Mouse (Mus musculus) natural killer cell, adult 2 months (primary cell): ENCODE results near the gene 4930402H24Rik.

ENCODE experiments used
- DNase-seq, 2 experiments: peaks; one replicate each; pipeline ENCODE4 v3.0.0; 2022; ENCODE audit warnings: low spot score in 2 of 2

4930402H24Rik gene

DNA sequence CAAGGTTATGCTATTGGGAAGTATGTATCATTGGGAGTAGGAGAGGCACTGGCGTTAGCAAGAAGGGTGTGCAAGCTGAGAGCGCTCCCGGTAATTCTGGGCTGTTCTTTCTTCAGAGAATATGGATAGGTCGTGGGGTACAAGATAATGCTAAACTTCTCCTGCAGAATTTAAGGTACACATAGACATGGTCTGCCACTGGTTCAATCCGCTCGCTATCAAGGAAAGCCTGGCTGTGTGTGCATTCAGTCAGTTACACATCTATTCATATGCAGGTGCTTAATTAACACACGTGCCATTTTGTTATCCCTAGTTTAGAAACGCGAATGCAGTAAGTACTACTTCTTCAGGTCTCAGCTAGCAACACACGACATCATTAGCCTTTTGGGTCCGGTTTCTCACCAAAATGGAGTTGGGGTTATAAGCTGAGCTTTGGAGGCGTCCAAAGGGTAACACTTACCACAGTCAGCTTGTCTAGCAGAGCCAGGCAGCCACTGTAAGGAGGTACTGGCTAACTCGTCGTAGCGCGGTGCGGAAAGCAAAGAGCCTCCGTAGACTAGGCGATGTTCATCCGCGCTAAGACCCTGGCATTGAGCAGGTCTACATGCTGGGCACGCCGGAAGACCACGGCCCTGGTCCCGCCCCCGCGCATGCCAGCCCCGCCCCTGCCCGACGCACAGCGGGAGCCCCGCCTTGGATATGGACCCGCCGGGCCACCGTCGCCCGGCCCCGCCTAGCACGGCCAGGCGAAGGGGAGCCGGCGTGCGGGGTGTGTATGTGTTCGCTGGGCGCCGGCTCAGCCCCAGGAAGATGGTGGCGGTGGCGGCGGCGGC is at the start of gene 4930402H24Rik, which contains the start of gene Atrn:
TSS of gene 4930402H24Rik (minus strand) at position 656 of the 833 bp plus-strand sequence.
TSS of gene Atrn (plus strand) at position 745 of the 833 bp plus-strand sequence.
- peak; percentile 87 to 92 for DNase-seq

DNA sequence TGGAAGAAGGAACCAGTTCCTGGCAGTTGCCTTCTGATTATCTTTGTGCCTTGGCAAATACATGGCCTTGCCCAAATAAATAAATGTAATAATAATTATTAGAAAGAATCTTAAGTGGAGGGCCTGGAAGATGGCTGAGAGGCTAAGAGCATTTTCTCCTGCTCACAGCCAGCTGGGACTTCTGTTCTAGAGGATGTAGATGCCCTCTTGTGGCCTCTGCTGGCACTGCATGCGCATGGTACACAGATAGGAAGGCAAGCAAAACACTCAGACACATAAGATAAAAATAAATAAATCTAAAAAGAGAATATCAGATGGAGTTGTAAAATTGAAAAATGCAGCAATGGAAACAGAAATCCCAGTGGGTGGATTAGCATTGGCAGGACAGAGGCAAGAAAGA is 44.3 kb upstream of the 4930402H24Rik start:
- peak; percentile 45 to 70 for DNase-seq

DNA sequence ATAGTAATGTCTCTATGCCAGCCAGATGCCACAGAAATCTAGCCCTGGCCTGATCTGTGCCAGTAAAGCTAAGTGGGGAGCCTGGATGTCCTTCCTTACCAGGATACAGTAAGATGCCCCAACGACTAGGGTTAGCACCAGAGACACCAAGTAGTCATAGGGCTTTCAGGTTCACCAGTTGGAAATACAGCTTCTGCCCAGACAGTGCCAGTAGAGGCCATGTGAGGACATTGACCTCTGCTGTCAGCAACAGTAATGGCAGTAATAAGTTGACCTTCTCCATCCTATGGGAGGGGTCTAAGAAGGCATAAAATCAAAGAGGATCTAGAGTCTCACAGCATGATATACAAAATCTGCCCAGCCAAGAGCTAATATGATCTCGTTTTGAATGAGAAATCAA is 43.6 kb upstream of the 4930402H24Rik start:
- no peak for DNase-seq

- no peak for DNase-seq
These were observed 26.7 kb upstream of the 4930402H24Rik start for GRCm38 (mm10) chr2:130932865-130933264.

GRCm38 (mm10) chr2:130929994-130930393 is 23.8 kb upstream of the 4930402H24Rik start:
- no peak for DNase-seq

- no peak for DNase-seq
These were observed 22.3 kb upstream of the 4930402H24Rik start for GRCm38 (mm10) chr2:130928530-130928929.

GRCm38 (mm10) chr2:130928031-130928430 is 21.8 kb upstream of the 4930402H24Rik start:
- no peak for DNase-seq

DNA sequence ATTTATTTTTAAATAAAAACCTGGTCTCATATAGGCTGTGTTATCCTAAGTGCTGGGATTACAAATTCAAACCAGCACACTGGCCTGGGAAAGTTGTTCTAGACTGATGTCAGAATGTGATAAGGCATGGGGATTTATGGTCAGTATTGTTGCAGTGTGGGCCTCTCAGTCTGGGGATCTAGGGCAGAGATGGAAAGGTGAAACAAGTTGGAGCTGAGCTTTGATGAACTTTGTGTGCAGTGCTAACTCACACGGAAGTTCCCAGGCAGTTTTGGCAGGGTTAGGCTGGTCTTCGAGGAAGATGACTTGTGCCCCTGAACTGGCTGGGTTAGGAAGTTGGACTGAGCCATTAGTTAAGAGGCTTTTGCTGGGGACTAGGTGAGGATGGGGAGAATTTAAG is 18.7 kb upstream of the 4930402H24Rik start:
- DNase-seq = no peak

- DNase-seq = no peak
These were observed 12.9 kb upstream of the 4930402H24Rik start for GRCm38 (mm10) chr2:130919062-130919593.

DNA sequence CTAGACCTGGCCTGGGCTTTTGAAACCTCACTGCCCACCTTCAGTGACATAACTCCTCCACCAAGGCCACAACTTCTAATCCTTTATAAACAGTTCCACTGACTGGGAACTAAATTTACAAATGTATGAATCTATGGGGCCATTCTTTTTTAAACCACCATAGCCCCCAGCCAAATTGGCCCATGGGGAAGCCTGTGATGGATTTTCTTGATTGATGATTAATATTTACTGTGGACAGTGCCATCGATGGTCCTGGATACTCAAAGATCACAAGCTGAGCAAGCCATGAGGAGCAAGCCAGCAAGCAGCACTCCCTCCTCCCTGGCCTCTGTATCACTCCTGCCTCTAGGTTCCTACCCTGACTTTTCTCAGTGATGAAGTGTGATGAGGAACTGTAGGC is 11.5 kb upstream of the 4930402H24Rik start:
- DNase-seq = no peak

DNA sequence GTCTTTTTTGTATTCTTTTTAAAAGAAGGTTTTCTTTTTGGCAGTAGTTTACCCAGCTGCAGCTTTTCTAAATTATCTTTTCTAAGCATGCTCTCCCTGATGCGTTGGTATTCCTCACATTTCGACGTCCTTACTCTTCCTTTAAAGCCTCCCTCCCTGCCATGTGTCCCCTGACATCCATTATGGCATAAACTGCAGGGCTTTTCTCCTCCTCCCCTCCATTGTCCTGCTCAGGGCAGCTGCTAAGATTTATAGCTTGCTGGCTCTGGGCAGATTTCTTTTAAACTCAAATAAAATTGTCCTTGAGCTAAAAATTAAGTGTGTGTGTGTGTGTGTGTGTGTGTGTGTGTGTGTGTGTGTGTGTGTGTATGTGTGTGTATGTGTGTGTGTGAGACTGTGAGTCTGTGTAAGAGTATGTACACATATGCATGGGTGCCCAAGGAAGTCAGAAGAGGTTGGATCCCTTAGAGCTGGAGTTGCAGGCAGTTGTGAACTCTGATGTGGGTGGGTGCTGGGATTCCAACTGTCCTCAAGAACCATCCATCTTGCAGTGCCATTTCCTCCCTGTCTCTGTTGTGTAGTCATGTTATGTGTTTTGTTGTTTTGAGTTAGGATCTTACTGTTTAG is 10.4 kb upstream of the 4930402H24Rik start:
- no peak for DNase-seq

GRCm38 (mm10) chr2:130914873-130915272 is 8.7 kb upstream of the 4930402H24Rik start:
- no peak for DNase-seq

DNA sequence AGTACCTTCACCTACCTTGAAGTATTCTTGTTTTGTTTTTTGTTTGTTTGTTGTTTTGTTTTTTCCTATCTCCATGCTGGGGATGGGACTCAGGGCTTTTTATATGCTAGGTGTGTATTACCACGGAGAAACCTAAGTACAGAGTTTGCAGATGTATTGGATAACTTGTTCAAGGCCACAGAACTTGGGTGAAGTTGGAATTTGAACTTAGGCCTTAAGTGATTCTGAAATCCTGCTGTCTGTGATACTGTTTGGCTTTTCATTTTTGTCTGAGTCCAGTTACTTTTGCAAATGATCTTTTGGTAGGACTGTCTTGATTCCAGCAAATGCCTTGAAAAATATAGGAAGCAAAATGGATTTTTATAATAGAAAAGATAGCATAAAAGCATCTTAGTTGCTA is 5.5 kb upstream of the 4930402H24Rik start:
- DNase-seq = no peak

- DNase-seq = peak in 1 of 2 experiments; percentile 9
These were observed 544 bp upstream of the 4930402H24Rik start for GRCm38 (mm10) chr2:130906584-130907315.

DNA sequence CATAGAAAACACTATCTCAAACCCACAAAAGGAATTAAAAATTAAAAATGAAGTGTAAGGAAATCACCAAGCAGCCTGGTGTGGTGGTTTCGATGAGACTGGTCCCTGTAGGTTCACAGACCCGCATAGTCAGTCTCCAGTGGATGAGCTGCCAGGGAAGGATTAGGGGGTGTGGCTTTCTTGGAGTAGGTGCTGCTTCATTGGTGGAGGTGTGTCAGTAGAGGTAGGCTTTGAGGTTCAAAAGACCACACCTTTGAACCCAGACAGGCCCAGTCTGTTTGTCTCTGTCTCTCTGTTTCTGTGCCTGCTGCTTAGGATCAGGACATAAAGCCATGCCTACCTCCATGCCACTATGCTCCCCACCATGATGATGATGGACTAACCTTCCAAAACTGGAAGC is 7.4 kb downstream of the 4930402H24Rik start:
- no peak for DNase-seq

- DNase-seq = no peak
These were observed 8.3 kb downstream of the 4930402H24Rik start for GRCm38 (mm10) chr2:130897856-130898255.

- DNase-seq = no peak
These were observed 9.3 kb downstream of the 4930402H24Rik start for GRCm38 (mm10) chr2:130896944-130897343.

- no peak for DNase-seq
These were observed 18.8 kb downstream of the 4930402H24Rik start for GRCm38 (mm10) chr2:130887456-130887855.

- no peak for DNase-seq
These were observed 19.2 kb downstream of the 4930402H24Rik start for GRCm38 (mm10) chr2:130886983-130887382.

- DNase-seq = no peak
These were observed 28.8 kb downstream of the 4930402H24Rik start for GRCm38 (mm10) chr2:130877376-130877775.

GRCm38 (mm10) chr2:130870916-130871315 is 35.3 kb downstream of the 4930402H24Rik start:
- no peak for DNase-seq

DNA sequence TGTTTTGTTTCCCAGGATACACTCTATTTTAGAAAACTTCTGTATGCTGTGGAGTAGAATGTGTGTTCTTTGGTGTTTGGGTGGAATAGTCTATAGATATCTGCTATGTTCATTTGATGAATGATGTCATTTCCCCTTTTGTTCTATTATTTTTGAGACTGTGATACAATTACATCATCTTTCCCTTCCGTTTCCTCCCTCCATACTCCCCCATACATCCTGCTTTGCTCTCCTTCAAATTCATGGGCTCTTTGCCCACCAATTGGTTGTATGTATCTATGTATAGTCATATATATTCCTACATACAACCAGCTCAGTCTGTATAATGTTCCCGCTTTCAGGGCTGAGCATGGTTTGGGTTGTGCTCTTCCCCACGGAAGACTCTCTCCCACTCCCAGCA is 44.1 kb downstream of the 4930402H24Rik start:
- no peak for DNase-seq
